Mouse (Mus musculus): Measurements from ENCODE around the gene Ager.

The Ager gene

GRCm38 (mm10) chr17:34590154-34590987 lies 7.3 kb upstream of the Ager start:
- ChIA-PET CTCF (interaction anchor here (0.5 to 2.2 kb wide), 20 partner anchors 12 to 362 kb away, joined by 3 to 12 read pairs (median 4); partner anchors contain the start of genes Agpat1 (in 2 of the 4) and Atf6b (in 1 of the 4)), POLR2A (interaction anchor here (0.6 to 7.2 kb wide), 34 partner anchors 9 to 830 kb away, joined by 3 to 102 read pairs (median 4); partner anchors contain the start of genes Agpat1 (in 4 of the 4), Rnf5 (in 4 of the 4), Ager (in 2 of the 4) and Atf6b (in 2 of the 4))

GRCm38 (mm10) chr17:34591029-34591993 lies 6.4 kb upstream of the Ager start, which contains the start of gene Pbx2:
TSS of gene Pbx2 (plus strand) at chr17:34591266.
- ChIA-PET CTCF (interaction anchor here in 2 of 4 experiments (0.6 to 2.2 kb wide), 12 partner anchors 11 to 361 kb away, joined by 3 to 12 read pairs (median 4); partner anchors contain the start of gene Agpat1 (in 1 of the 2)), POLR2A (interaction anchor here (0.6 to 7.2 kb wide), 24 partner anchors 8 to 1041 kb away, joined by 3 to 102 read pairs (median 4); partner anchors contain the start of genes Agpat1 (in 4 of the 4), Rnf5 (in 4 of the 4), Ager (in 2 of the 4) and Atf6b (in 2 of the 4))

DNA sequence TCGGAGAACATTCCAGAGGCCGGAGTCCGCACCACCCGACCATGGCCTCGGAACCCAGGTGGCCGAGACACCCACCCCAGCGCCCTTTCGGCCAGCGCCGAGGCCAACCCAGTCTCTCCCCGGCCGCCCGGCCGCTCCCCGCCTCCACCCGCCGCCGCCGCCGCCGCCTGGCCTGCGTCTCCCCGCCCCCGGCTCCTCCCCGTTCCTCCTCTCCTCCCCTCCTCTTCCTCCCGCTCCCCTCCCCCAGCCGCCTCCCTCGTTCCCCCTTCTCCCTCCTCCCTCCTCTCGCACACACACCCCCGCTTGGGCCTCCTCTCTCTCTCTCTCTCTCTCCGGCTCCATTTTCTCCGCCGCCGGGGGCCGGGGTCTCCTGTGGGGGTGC lies 5.7 kb upstream of the Ager start:
- CTCF ChIA-PET: interaction anchor here in 1 of 4 experiments (1.6 kb wide), 1 partner anchor 40 kb away, joined by 5 read pairs; no protein-coding TSS in a partner anchor
- POLR2A ChIA-PET: interaction anchor here (0.6 to 7.2 kb wide), 11 partner anchors 8 to 358 kb away, joined by 3 to 102 read pairs (median 6); partner anchors contain the start of genes Agpat1 (in 4 of the 4), Rnf5 (in 4 of the 4), Ager (in 1 of the 4) and Atf6b (in 1 of the 4)

GRCm38 (mm10) chr17:34592581-34593549 lies 4.8 kb upstream of the Ager start:
- ChIA-PET CTCF (interaction anchor here in 3 of 4 experiments (0.6 to 1.8 kb wide), 5 partner anchors 10 to 64 kb away, joined by 3 to 11 read pairs (median 6); partner anchors contain the start of gene Notch4 (in 1 of the 3)), POLR2A (interaction anchor here in 3 of 4 experiments (0.5 to 7.2 kb wide), 13 partner anchors 8 to 567 kb away, joined by 3 to 102 read pairs (median 3); partner anchors contain the start of genes Agpat1 (in 3 of the 3), Rnf5 (in 3 of the 3), Ager (in 1 of the 3) and Atf6b (in 1 of the 3))

- POLR2A ChIA-PET: interaction anchor here in 3 of 4 experiments (0.5 to 5.3 kb wide), 11 partner anchors 8 to 718 kb away, joined by 3 to 100 read pairs (median 4); partner anchors contain the start of genes Agpat1 (in 2 of the 3), Rnf5 (in 2 of the 3) and B3galt4 (in 1 of the 3)
Observed at GRCm38 (mm10) chr17:34593752-34594525, 3.7 kb upstream of the Ager start.

GRCm38 (mm10) chr17:34596098-34596497 lies 1.6 kb upstream of the Ager start:
- CTCF ChIA-PET: interaction anchor here in 1 of 4 experiments (1.7 kb wide), 1 partner anchor 23 kb away, joined by 5 read pairs; no protein-coding TSS in a partner anchor
- POLR2A ChIA-PET: interaction anchor here in 2 of 4 experiments (0.8 to 2.0 kb wide), 3 partner anchors 8 to 23 kb away, joined by 3 to 6 read pairs (median 5); partner anchors contain the start of genes Agpat1 (in 1 of the 2) and Rnf5 (in 1 of the 2)

More at GRCm38 (mm10) chr17:34593752-34594525, 3.7 kb upstream of the Ager start:
- CTCF ChIA-PET: interaction anchor here in 2 of 4 experiments (0.6 to 1.8 kb wide), 4 partner anchors 9 to 65 kb away, joined by 3 to 6 read pairs (median 4); partner anchors contain the start of genes Agpat1 (in 1 of the 2), Notch4 (in 1 of the 2) and Rnf5 (in 1 of the 2)

DNA sequence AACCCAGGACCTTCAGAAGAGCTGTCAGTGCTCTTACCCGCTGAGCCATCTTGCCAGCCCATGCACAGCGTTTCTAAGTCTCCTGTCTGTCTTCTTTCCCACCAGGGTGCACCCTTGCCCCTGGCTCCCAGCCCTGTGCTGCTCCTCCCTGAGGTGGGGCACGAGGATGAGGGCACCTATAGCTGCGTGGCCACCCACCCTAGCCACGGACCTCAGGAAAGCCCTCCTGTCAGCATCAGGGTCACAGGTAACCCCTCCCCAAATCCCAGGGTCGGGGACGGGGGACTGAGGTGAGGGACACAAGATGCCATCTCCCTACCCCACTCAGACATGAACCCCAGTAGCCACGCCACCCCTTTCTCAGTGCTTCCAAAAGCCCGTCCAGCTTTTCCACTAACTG lies 2.2 kb downstream of the Ager start:
- POLR2A ChIA-PET: interaction anchor here in 3 of 4 experiments (0.6 to 9.3 kb wide), 7 partner anchors 10 to 776 kb away, joined by 3 to 102 read pairs (median 5); partner anchors contain the start of genes Gpsm3 (in 2 of the 3), Pbx2 (in 2 of the 3), Ndufa7 (in 1 of the 3) and Rps28 (in 1 of the 3)
- CTCF ChIA-PET: interaction anchor here in 2 of 4 experiments (1.2 to 1.6 kb wide), 3 partner anchors 19 to 44 kb away, joined by 3 to 6 read pairs (median 4); no protein-coding TSS in a partner anchor

GRCm38 (mm10) chr17:34601796-34602195 lies 4.1 kb downstream of the Ager start:
- ChIA-PET CTCF (no interaction called here), POLR2A (interaction anchor here in 2 of 4 experiments (1.6 to 9.3 kb wide), 5 partner anchors 8 to 39 kb away, joined by 4 to 102 read pairs (median 6); partner anchors contain the start of genes Gpsm3 (in 2 of the 2) and Pbx2 (in 2 of the 2))

DNA sequence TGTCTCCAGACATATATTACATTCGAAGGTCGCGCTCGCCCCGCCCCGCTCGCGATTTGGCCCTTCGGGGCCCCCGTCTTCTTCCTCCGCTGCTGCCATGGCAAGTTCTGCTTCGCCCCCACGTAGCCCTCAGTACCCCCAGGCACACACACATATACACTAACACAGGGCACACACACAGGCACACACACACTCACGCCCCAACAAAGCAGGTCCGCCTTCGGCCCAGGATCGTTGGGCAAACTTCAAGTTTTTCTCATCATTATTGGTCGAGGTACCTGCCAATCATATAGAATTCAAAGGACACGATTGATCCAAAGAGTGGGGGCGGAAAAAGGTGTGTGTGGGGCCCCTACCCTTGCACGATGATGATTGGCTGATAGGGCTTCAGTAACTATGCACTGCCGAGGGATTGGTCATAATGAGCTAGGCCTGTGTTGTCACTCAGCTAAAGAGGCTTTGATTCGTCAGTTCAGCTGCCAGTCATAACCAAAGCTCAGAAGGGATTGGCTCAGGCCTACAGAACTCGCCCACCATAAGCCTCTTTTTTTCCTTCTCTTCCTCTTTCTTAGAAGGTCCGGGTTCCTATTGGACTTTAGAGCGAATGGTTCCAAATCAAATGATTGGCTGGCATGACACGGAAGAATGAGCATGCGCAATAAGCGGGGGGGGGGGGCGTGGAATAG lies 5.9 kb downstream of the Ager start, which contains the start of gene Rnf5:
Gene Rnf5 (minus strand): TSS at position 316 of the 686 bp plus-strand sequence.
- ChIA-PET CTCF (interaction anchor here in 3 of 4 experiments (0.5 to 1.6 kb wide), 19 partner anchors 10 to 698 kb away, joined by 3 to 16 read pairs (median 5); partner anchors contain the start of genes Fkbpl (in 1 of the 3), Gpsm3 (in 1 of the 3) and Pbx2 (in 1 of the 3)), POLR2A (interaction anchor here (0.6 to 9.3 kb wide), 59 partner anchors 8 to 653 kb away, joined by 3 to 102 read pairs (median 6); partner anchors contain the start of genes Gpsm3 (in 4 of the 4), Pbx2 (in 4 of the 4), H2-DMa (in 3 of the 4) and Fkbpl (in 2 of the 4))

- ChIA-PET CTCF (interaction anchor here (0.5 to 1.6 kb wide), 19 partner anchors 10 to 698 kb away, joined by 3 to 16 read pairs (median 6); partner anchors contain the start of genes Fkbpl (in 1 of the 4), Gpsm3 (in 1 of the 4) and Pbx2 (in 1 of the 4)), POLR2A (interaction anchor here (0.5 to 9.3 kb wide), 63 partner anchors 8 to 1751 kb away, joined by 3 to 102 read pairs (median 6); partner anchors contain the start of genes Gpsm3 (in 4 of the 4), Pbx2 (in 4 of the 4), H2-DMa (in 3 of the 4) and Fkbpl (in 2 of the 4))
Observed at GRCm38 (mm10) chr17:34604061-34604508, 6.4 kb downstream of the Ager start, which contains the start of gene Agpat1. TSS of gene Agpat1 (plus strand) at chr17:34604262.

DNA sequence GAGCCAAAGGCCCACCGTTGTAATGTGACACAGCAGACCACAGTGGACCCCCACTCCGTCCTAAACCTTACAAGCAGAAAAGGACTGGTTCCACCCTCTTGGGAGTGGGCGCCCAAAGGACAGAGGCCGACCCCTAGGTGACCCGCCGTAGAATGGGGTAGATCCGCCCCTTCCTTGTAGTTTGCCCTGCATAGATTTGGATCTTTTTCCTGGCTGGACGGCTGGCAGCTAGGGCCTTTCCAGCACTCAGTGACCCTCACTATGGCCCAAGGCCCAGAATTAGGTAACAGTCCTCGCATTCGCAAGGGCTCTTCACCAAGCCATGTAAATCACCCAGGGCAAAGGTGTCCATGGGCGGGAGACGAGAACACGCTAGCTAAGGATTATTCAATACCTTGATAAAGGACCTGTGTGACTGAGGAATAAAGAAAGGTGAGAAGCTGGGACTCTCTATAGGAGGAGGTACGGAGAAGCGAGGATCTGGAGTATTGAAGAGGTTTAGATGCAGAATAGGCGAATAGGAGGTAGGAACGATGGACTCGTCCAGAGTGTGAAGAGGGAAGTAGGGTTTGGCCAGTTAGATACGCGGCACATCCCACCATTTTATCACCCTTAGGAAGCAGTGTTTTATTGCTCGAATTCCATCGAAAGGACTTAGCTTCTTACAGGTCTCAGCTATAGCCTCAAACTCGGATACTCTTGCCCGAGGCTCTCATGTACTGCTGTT lies 7.0 kb downstream of the Ager start:
- ChIA-PET POLR2A (interaction anchor here (0.5 to 9.3 kb wide), 51 partner anchors 9 to 1751 kb away, joined by 3 to 102 read pairs (median 7); partner anchors contain the start of genes Gpsm3 (in 3 of the 4), Pbx2 (in 3 of the 4), Atf6b (in 2 of the 4) and Fkbpl (in 2 of the 4)), CTCF (interaction anchor here (0.6 to 1.6 kb wide), 11 partner anchors 12 to 469 kb away, joined by 3 to 16 read pairs (median 6); partner anchors contain the start of genes Fkbpl (in 1 of the 4), Gpsm3 (in 1 of the 4) and Pbx2 (in 1 of the 4))

DNA sequence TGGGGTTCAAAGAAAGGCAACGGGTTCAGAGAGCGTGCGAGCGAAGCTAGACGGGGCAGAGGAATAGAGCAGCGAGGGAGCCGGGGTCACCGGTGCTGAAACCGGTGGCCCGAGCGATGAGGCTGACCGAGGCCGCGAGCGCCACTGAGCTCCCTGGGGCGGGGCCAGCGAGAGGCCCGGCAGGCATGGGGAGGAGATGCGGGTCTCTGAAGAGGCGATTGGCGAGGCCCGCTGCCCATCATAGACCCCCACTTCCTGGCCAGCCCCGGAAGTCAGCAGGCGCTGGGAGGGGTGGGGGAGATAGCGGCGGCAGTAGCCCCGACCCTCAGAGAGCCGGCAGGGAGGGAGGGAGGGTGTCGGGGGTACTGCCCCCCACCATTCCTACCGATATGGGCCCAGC lies 7.9 kb downstream of the Ager start:
- ChIA-PET POLR2A (interaction anchor here in 3 of 4 experiments (0.6 to 9.3 kb wide), 39 partner anchors 9 to 1216 kb away, joined by 3 to 102 read pairs (median 5); partner anchors contain the start of genes Atf6b (in 3 of the 3), Fkbpl (in 3 of the 3), Gpsm3 (in 3 of the 3) and Pbx2 (in 3 of the 3)), CTCF (interaction anchor here in 3 of 4 experiments (0.6 to 1.1 kb wide), 9 partner anchors 13 to 470 kb away, joined by 3 to 6 read pairs (median 4); partner anchors contain the start of gene Pbx2 (in 1 of the 3))
